Mouse (Mus musculus): ENCODE measurements around the gene Phf1. TPM values are rescaled to one million over a fixed set of nuclear protein-coding genes. Genes with fewer than 3 reads are reported as not detected.
"Not testable (repeated sequence)": the region's sequence is repeated elsewhere in the genome, so short reads cannot be mapped to it uniquely, and the experiment has no call there.

Gene Phf1
- polyA plus RNA-seq, 1 experiment: not detected

DNA sequence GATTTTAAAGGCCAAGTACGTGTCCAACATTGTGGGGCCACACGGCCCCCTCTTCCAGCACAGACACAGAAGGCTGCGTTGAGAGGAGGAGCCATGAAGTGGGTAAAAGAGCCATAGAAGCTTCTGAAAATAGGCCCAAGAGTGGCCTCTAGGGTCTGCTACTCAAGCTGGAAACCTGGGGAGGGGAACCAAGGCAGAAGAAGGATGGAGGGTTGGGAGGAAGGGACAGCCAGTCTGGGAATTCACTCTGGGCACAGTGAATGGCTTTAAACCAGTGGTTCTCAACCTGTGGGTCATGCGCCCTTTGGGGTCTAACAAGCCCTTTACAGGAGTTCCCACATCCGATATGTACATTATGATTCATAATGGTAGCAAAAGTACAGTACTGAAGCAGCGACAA lies 36.4 kb downstream of the Phf1 start:
- 65% methylated on average over 6 of the region's 6 CpGs for WGBS
- H3K4me1 ChIP-seq (ENCODE audit: control insufficient read depth, insufficient read depth, low read length): peaks cover 48% of the 10 kb centered on the region
- TF ChIP-seq CTCF (IDR thresholded peaks at IDR 0.05; ENCODE audit: insufficient read depth, low read depth, low read length) (no peak), POLR2A (IDR thresholded peaks at IDR 0.05; ENCODE audit: insufficient read depth, low read depth, low read length) (no peak)
- H3K4me3 ChIP-seq (ENCODE audit: insufficient read depth, low read depth, low read length): no peak overlapping the region
- no peak overlapping the region; the same call in 1 of the 2 replicates for H3K27ac ChIP-seq (ENCODE audit: insufficient read depth, low read depth, low read length)

GRCm38 (mm10) chr17:26970221-26970620 lies 37.4 kb downstream of the Phf1 start:
- TF ChIP-seq POLR2A (IDR thresholded peaks at IDR 0.05; ENCODE audit: insufficient read depth, low read depth, low read length): no peak
- TF ChIP-seq CTCF (IDR thresholded peaks at IDR 0.05; ENCODE audit: insufficient read depth, low read depth, low read length): no peak
- H3K4me3 ChIP-seq (ENCODE audit: insufficient read depth, low read depth, low read length): no peak overlapping the region
- no peak overlapping the region for H3K27ac ChIP-seq (ENCODE audit: insufficient read depth, low read depth, low read length)
- WGBS: 74% methylated on average over 11 of the region's 12 CpGs
- H3K4me1 ChIP-seq (ENCODE audit: control insufficient read depth, insufficient read depth, low read length): peaks cover 46% of the 10 kb centered on the region

GRCm38 (mm10) chr17:26971247-26971905 lies 38.5 kb downstream of the Phf1 start:
- H3K4me1 ChIP-seq (ENCODE audit: control insufficient read depth, insufficient read depth, low read length): peaks cover 48% of the 10 kb centered on the region
- WGBS: 54% methylated on average over 8 of the region's 8 CpGs
- TF ChIP-seq CTCF (IDR thresholded peaks at IDR 0.05; ENCODE audit: insufficient read depth, low read depth, low read length): no peak
- no peak for TF ChIP-seq POLR2A (IDR thresholded peaks at IDR 0.05; ENCODE audit: insufficient read depth, low read depth, low read length)
- no peak overlapping the region for H3K27ac ChIP-seq (ENCODE audit: insufficient read depth, low read depth, low read length)
- H3K4me3 ChIP-seq (ENCODE audit: insufficient read depth, low read depth, low read length): no peak overlapping the region

- H3K4me3 ChIP-seq (ENCODE audit: insufficient read depth, low read depth, low read length): peak overlapping the region; percentile 81
- WGBS: 1% methylated on average over 3 of the region's 3 CpGs
- H3K27ac ChIP-seq (ENCODE audit: insufficient read depth, low read depth, low read length): no peak overlapping the region
- H3K4me1 ChIP-seq (ENCODE audit: control insufficient read depth, insufficient read depth, low read length): peaks cover 46% of the 10 kb centered on the region
- TF ChIP-seq CTCF (IDR thresholded peaks at IDR 0.05; ENCODE audit: insufficient read depth, low read depth, low read length): no peak
- no peak for TF ChIP-seq POLR2A (IDR thresholded peaks at IDR 0.05; ENCODE audit: insufficient read depth, low read depth, low read length)
Measured at GRCm38 (mm10) chr17:26972107-26972506, 39.3 kb downstream of the Phf1 start.

DNA sequence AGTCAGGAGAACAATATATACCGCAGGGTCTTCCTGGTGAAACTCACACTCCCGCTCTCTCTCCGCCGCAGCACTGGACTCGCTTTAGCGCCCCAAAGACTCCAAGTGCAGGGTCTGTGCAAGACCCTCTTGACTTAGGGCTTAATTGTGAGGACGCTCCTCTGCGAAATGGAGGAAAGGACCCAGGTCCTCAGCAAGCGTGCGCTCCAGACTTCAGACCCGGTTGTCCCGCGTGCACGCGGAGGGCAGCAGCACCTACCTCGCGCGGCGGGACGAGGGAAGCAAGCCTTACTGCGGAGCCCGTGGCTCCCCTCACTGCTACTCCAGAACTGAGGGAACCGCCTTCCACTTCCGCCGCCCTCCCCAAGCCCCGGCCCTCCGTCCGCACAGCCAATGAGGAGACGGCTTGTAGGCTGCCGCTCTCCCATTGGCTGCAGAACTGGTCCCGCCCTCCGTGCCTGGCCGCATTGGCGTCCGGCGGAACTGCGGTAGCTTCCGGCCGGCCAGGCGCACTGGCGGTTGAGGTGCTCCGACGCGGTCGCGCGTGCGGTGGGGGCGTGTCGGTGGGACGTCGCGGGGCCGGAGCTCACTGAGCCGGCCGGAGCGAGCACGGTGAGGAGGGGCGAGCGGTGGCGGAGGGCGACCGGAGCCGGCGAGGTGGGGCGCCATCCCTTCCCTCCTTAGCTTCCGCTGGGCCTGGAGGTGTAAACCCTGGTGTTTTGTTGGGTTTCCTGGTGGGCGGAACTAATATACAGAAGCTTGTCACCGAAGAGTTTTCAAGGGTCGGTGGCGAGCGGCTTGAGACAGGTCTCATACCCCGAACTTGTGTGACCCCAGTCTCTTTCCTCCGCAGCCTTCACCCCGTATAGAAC lies 40.1 kb downstream of the Phf1 start, which contains the start of gene Zbtb9:
Gene Zbtb9, plus strand, starts transcription at position 465 of the 872 bp plus-strand sequence.
- WGBS: under 1% methylated on average over 75 of the region's 75 CpGs
- peak within 1 kb of the TSS; percentile 53 for H3K27ac ChIP-seq (ENCODE audit: insufficient read depth, low read depth, low read length)
- H3K4me3 ChIP-seq (ENCODE audit: insufficient read depth, low read depth, low read length): peak within 1 kb of the TSS; percentile 81
- TF ChIP-seq CTCF (IDR thresholded peaks at IDR 0.05; ENCODE audit: insufficient read depth, low read depth, low read length) (no peak), POLR2A (IDR thresholded peaks at IDR 0.05; ENCODE audit: insufficient read depth, low read depth, low read length) (peak; percentile 97)
- peaks cover 38% of the 10 kb centered on the region for H3K4me1 ChIP-seq (ENCODE audit: control insufficient read depth, insufficient read depth, low read length)

DNA sequence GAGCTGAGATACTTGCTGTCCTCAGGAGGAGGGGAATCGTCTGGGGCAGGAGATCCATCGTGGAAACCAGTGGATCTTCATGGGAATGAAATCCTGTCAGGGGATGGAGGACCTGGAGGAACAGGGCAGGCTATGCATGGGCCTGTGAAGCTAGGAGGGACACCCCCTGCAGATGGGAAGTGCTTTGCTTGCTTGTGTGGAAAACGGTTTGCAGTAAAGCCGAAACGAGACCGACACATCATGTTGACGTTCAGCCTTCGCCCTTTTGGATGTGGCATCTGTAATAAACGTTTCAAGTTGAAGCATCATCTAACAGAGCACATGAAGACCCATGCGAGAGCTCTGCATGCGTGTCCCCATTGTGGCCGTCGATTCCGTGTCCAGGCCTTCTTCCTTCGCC lies 41.7 kb downstream of the Phf1 start:
- no peak for TF ChIP-seq CTCF (IDR thresholded peaks at IDR 0.05; ENCODE audit: insufficient read depth, low read depth, low read length)
- no peak for TF ChIP-seq POLR2A (IDR thresholded peaks at IDR 0.05; ENCODE audit: insufficient read depth, low read depth, low read length)
- Histone ChIP-seq H3K4me1 (ENCODE audit: control insufficient read depth, insufficient read depth, low read length) (peaks cover 28% of the 10 kb centered on the region), H3K4me3 (ENCODE audit: insufficient read depth, low read depth, low read length) (no peak overlapping the region), H3K27ac (ENCODE audit: insufficient read depth, low read depth, low read length) (no peak overlapping the region)
- 91% methylated on average over 15 of the region's 15 CpGs for WGBS

- TF ChIP-seq POLR2A (IDR thresholded peaks at IDR 0.05; ENCODE audit: insufficient read depth, low read depth, low read length) (no peak), CTCF (IDR thresholded peaks at IDR 0.05; ENCODE audit: insufficient read depth, low read depth, low read length) (no peak)
- no peak overlapping the region for H3K4me3 ChIP-seq (ENCODE audit: insufficient read depth, low read depth, low read length)
- peaks cover 32% of the 10 kb centered on the region for H3K4me1 ChIP-seq (ENCODE audit: control insufficient read depth, insufficient read depth, low read length)
- H3K27ac ChIP-seq (ENCODE audit: insufficient read depth, low read depth, low read length): no peak overlapping the region
Measured at GRCm38 (mm10) chr17:26975415-26975814, 42.6 kb downstream of the Phf1 start.

DNA sequence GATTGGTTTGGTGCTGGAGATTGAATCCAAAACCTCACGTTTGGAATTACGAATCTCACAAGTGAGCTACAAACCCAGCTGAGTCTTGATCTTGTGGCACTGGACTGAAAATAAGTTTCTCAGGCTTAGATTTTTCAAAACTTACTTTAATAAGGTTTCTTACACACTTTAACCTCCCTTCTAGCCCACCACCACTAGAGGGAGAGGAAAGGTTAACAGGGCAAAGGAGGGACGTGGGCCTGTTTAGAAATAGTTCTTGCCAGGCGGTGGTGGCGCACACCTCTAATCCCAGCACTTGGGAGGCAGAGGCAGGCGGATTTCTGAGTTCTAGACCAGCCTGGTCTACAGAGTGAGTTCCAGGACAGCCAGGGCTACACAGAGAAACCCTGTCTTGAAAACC lies 44.5 kb downstream of the Phf1 start:
- not testable (repeated sequence) for H3K4me3 ChIP-seq (ENCODE audit: insufficient read depth, low read depth, low read length); H3K27ac ChIP-seq (ENCODE audit: insufficient read depth, low read depth, low read length)
- H3K4me1 ChIP-seq (ENCODE audit: control insufficient read depth, insufficient read depth, low read length): peaks cover 26% of the 10 kb centered on the region
- 84% methylated on average over 6 of the region's 6 CpGs for WGBS

GRCm38 (mm10) chr17:26979426-26979825 lies 46.6 kb downstream of the Phf1 start:
- Histone ChIP-seq H3K4me1 (ENCODE audit: control insufficient read depth, insufficient read depth, low read length) (peaks cover 18% of the 10 kb centered on the region), H3K27ac (ENCODE audit: insufficient read depth, low read depth, low read length) (no peak overlapping the region), H3K4me3 (ENCODE audit: insufficient read depth, low read depth, low read length) (no peak overlapping the region)
- TF ChIP-seq CTCF (IDR thresholded peaks at IDR 0.05; ENCODE audit: insufficient read depth, low read depth, low read length) (no peak), POLR2A (IDR thresholded peaks at IDR 0.05; ENCODE audit: insufficient read depth, low read depth, low read length) (no peak)
- 76% methylated on average over 2 of the region's 2 CpGs for WGBS
